Mouse (Mus musculus) layer of hippocampus, adult 18-20 months (tissue): ENCODE measurements at regions not wholly inside any gene's neighbourhood (a gene's known extent, or its start where the extent isn't known, plus 50 kb on each side); places are given as distances from the start of the nearest gene placed in this dataset.
"Not testable (repeated sequence)": the region's sequence is repeated elsewhere in the genome, so short reads cannot be mapped to it uniquely, and the experiment has no call there.

ENCODE experiments used
- DNase-seq, 2 experiments: peaks; one replicate each; pipeline ENCODE4 v3.0.0; 2022; ENCODE audit warnings: low spot score in 2 of 2

DNA sequence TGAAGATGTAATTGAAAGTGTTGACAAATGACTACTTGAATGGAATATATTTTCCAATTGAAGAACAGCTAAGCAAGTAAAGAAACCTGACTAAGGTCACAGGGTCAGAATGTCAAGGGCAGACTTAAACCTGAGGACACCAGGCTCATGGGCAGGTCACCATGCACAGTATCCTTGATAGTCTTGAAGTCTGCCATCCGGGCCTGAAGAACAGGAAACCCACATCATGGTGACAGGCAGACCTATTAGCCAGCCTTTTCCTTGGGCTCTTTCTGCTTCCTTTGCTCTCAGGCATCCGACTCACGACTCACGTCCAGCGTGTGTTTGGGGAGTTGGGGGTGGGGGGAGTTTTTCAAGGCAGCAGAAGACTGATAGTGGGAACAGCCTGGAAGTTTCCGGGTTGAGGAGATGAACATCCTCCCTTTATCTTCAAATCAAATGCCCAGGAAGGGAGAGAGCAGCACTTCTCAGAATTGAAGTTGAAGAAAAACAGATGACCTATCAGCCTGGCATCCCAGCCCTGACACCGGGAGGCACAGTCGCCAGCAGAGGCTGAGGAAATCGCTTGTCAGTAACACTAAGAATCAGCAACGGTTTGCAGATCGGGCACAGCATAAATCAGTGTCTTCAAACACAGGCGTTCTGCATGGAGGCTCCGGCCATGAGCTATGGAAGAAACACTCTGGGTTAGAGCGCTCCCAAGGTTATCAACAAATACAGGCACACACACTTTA lies 163.5 kb downstream of the Opa1 start:
- DNase-seq: no peak

DNA sequence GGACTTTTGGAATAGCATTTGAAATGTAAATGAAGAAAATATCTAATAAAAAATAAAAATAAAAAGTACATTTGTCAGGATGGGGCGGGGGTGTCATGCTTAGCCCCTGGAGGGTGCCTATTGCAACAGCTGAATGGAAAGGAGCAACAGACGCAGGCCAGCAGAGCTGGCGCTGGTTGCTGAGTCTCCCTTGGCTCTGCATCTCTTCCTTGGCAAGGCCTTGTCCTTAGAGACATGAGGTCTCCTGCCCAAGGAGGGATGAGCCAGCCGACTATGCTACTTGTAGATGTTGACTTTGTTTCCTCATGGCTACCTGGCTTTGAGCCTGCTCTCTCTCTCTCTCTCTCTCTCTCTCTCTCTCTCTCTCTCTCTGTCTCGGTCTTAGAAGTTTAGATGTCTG lies 166.4 kb downstream of the Opa1 start:
- no peak for DNase-seq

DNA sequence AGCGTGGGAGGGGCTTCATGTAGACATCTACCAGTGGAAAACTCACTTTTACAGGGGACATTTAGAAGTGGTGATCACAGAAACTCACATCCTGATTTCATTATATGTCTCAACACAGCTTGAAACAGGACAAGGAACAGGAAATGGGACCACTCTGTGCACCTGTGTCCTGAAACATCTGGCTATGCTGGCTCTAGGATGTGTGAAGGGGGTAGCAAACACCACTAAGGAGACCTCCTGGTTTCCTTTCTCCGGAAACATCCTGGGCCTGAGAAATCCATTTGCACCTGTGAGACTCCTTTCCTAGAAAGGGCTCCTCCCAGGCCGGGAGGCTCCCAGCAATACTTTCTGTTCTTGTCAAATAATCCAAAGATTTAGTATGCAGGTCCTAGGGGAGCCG lies 167.1 kb downstream of the Opa1 start:
- no peak for DNase-seq

DNA sequence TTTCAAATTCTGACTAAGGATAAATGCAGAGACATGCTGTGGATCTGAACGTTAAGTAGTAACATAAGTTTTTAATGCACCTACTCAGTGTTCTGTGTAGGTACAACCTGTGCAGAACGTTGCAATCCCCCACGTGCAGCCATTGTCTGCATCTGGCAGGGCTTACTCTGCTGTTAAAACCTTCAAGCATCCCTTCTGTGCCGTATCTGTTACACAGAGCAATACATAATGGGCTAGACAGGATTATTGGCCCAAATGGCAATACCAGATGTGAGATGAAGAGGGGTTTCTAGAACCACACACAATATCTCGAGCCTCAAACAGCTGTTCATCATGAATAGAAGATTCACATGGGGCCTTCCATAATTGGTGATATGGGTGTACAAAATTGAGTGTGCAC lies 170.0 kb downstream of the Opa1 start:
- no peak for DNase-seq

DNA sequence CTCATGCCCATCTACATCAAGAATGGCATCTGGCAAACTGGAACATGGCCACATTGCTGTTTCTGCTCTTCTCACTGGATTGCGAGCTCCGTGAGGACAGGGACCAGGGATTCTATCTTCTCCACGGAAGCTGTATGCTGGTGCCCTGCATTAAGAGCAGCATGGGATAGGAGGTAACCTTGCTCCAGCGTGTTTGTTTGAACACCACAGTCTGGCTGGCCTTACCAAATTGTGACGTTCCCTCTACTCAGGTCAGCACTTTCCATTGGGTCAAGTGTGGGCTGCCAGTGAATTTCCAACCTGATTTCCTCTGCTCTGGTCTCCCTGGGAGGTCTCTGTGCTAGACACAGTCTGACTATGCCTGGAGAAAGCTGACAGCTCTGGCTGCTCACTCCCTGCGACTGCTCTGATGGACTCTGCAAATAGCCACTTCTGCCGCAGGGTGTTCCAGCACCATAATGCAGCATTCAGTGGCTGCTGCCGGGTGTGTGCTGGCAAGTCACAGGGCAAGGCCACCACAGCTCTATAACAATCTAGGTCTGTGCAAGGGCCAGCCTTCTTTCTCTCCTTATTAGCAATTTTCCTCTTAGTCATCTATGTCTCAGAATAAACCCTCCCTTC lies 175.6 kb downstream of the Opa1 start:
- no peak for DNase-seq

DNA sequence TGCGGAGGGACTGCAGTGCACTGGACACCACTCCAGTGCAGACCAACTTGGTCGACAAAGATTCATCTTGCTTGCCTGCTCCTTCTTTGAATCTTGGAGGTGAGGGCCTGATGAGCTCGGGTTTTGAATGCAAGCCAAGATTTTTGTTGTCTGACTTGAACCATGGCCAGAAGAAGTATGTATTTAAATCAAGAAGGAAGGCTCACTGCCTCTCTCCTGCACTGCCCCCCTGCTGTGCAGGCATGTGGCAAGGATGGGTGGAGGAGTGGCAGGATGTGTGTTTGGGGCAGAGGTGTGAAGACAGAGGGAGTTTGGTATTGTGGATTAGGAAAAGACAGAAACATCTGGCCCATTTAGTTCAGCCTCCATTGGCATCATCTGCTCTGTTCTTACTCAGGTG lies 179.1 kb downstream of the Opa1 start:
- no peak for DNase-seq

DNA sequence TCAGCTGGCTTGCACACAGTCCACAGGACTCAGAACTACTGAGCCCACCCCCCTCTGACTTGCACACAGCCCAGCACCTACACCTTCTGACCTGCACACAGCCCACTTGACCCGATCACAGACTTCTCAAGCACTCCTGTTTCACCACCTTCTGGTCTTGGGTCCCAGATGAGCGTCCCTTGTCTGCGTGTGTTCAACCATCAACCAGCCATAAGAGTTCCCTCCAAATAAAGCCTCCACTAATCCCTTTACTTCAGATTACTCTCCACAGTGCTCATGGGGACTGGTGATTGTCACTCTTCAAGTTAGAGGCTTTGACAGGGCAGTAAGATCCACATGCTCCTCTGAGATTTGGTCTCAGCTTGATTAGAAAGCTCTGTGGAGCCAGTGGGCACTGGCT lies 180.3 kb downstream of the Opa1 start:
- no peak for DNase-seq

DNA sequence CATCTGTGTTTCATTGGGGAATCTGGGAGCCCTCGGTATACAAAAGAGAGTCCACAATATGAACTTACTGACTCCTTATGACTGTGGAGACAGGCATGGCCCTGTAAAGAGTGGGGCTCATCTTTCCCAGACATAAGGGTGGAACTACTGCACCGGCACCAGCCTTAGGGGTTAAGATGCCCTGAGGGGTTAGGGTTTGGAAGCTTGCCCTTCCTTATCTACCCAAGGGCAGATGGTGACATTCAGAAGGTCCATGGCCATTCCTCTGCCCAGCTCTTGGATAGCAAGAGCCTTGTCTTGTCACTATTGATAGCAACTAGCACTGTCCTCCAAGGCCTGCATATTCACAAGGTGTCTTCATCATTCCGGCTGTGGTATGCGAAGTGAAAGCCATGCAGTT lies 181.5 kb downstream of the Opa1 start:
- no peak for DNase-seq

DNA sequence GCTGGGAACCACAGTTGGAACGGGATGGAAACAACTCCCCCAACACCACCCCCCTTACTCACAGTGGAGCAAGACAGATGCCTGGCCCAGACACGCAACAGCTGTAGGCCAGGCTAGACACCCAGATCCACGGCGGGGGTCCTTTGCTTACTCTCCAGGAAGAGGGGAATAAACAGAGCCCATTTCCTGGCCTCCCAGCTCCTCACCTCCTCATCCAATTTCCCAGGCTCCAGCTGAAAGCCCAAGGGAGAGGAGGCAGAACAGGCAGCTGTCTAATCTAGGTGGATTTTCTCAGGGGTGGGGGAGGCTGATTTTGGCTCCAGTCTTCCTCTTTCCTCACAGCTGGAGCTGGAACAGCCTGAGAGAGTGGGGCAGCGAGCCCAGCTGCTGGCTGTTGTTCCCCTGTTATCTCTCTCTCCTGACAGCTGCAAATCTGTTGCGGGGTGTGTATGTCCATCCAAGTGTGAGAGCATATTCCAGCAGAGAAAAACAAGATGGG lies 182.7 kb downstream of the Opa1 start:
- no peak for DNase-seq

DNA sequence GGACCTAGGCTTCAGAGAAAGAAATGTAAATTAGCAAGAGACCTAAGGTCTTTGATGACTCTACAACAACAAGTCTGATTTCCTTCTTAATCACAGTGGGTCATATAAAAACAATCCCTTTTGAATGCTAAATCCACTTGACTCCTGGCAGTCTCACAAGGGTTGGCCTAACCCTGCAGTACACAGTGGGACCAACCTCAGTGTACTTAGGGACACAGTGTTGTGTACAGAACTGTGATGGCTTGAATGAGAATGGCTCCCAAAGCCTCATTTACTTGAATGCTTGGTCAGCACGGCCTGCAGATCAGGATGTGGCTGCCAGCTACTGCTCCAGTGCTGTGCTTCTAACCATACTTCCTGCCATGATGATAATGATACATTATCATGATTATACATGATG lies 185.2 kb downstream of the Opa1 start:
- no peak for DNase-seq

DNA sequence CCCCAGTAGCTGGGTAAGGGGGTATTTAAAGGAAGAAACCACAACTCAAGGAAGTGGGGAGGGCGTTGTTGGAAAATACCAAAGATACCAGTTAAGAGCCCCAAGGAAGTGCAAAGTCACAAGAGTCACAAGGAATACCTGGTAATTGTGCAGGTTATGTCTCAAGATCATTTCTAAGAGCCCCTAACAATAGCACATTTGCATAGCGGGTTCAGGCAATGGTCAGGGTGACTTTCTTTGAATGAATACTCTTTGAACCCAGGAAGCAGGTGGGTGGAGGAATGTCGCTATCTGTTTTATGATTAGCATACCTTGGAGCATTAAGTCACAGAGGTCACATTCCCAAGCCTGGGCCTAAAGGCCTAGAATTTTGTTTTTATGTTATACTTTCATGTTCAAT lies 186.7 kb downstream of the Opa1 start:
- not testable (repeated sequence) for DNase-seq

DNA sequence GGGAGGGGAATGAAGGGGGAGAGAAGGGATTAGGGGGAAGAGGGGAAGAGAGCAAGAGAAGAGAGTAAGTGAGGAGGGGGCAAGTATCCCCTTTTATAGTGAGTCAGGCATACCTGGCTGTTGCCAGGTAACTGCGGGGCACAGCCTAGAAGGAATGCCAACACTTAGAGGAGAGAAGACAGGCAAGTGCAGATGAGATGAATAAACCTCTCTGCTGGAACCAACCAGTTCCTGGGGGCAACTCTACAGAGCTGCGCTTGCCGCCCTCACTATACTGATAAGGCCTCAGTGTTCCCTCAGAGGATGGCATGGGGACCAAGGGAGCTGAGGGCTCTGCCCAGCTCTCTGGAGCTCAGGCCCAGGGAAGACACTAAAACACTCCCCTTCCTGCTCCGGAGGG lies 192.2 kb downstream of the Opa1 start:
- DNase-seq: no peak

DNA sequence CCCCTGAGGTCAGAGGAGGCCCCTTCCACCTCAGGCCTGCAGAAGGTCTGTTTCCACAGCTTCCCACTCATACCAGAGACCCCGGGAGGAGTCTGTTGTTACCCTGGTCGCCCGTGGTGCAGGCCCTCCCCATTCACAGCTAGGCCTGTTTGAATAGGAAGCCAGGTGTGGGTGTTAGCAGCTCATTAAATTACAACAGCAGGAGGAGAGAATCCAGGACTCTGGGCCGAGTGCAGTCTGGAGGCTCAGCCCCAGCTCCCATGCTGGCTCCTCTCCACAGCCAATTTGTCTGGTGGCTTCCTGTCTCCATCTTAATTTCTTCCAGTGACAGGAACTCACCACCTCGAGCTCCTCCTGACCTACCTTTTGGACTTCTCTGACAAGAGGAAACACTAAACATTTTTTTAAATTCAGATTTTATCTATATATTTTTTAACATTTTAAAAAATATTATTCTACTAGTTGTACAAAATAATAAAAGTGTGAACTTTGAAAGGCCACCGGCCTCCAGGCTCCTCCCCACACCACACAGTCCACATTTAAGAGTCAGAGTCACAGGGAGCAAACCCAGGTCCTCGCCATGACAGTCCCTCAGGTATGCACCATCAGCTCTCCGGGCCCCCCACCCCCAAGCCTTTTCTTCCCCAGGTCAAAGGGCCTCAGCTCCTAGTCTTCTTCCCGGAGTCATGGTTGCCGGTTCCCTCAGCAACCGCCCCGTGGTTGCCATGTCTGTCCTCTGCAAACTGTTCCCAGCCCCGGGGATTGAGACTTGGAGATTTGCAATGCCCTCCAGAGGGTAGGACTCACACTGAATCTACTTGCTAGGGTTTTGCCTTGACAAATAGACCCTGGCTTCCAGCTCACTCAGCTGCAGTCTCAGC lies 192.8 kb downstream of the Opa1 start:
- no peak for DNase-seq

DNA sequence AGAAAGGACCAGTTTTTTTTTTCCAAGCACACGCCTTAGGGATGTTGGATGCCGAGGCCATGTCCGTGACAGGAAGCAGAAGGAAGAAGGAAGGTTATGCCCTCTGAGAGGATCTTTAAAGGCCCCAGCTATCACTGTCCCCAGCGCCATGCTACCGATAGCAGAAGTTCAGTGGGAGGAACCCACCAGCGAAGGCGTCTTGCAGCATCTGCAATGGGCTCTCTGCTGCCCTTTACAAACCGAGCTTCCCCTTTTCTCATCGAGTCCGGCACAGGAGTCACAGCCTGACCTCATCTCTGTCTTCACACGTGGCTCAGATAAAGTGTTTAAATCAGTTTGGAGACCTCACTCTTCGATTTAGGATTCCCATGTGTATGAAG lies 193.5 kb downstream of the Opa1 start:
- DNase-seq: no peak

DNA sequence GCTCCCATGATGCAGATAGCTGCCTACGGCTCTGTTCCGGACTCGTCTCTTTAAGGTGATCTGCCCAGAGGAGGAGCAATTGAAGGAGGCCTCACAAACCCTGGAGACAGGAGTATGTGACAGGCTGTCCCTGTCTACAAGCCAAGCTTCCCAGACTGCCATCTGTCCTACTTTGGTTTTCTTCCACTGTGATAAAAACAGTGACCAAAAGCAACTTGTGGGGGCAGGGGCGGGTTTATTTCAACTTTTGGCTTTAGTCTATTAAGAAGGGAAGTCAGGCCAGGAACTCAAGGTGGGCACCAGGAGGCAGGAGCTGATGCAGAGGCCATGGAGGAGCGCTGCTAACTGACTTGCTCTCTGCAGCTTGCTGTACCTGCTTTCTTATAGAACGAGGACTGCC lies 193.9 kb downstream of the Opa1 start:
- peak; percentile 26 to 59 for DNase-seq

DNA sequence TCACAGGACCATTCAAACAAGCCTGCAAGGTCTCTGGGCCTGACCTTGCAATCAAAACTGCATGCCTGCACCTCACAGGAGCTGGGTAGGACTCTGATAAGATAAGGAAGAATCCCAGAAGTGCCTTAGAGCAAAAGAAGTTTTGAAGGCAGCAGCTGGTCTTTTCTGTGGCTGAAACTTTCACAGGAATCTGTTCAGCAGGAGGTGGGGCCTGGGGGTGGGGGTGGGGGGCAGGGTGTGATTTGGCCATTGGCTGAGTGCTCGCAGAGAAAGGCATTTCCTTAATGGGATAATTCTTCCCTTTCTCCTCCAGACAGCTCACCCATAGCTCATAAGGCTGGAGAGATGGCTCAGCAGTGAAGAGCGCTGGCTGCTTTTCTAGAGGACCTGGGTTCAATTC lies 195.8 kb downstream of the Opa1 start:
- DNase-seq: no peak

DNA sequence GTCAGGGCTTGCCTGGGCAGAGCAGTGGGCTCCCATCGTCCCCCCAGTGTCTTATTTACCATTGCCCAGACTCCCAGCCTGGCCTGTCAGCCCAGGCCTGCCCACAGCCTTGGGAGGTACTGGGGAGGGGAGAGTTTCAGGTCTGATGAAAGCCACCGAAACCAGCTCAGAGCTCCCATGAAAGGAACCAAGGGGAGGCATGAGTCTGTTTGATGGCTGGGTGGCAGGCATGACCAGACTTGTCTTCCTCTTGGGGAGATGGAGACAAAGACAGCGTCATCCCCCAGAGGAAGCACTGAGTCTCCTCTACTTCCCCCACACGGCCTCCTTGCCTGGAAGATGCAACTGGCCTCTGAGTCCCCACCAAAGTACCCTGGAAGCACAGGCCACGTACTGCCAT lies 196.7 kb downstream of the Opa1 start:
- no peak for DNase-seq

DNA sequence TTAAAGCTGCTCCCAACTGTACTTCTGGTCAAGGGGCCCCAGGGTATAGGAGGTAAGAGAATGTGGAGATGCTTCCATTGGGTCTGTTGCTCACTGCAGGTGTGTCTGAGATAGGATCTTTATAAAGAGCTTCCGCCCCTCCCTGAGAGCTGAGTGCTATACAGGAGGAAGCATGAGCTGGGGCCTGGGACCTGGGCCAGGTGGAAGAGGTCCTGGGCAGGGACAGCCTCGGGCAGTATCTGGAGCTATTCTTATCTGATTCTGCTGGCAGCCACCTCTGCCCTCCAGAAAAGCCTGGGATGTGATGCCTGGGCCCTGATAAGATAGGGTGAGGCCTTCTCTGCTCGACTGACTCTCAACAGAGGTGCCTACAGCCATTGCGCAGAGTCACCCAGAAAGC lies 203.3 kb downstream of the Opa1 start:
- DNase-seq: no peak

DNA sequence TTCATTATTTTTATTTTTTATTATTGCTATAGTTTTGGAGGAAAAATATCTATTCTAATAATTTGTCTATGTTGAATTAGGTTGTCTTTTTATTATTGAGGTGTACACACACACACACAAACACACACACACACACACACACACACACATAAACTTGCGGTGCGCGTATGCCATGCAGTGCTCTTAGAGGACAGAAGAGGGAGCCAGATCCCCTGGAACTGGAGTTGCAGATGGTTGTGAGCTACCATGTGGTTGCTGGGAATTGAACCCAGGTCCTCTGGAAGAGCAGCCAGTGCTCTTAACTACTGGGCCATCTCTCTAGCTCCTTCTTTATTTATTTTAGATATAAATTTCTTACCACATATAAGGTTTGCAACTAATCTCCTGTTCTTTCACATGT lies 206.0 kb downstream of the Opa1 start:
- no peak for DNase-seq

DNA sequence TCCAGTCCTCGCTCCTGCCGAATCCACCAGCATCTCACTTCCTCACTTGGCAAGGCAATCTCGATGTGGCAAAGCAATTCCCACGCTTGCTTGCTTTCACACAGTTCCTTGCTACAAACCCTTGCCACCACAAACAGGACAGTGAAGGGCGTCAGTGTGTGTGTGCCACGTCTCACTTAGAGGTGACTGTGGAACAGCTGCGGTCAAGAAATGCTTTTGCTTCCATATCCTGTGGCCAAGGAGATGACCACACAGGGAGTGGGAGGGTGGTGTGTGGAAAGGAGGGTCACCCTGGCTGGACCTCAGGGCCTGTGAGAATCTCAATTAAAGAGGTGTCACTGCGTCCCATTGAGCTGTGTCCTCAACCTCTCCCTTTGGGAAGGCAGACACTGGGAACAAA lies 207.4 kb downstream of the Opa1 start:
- no peak for DNase-seq

DNA sequence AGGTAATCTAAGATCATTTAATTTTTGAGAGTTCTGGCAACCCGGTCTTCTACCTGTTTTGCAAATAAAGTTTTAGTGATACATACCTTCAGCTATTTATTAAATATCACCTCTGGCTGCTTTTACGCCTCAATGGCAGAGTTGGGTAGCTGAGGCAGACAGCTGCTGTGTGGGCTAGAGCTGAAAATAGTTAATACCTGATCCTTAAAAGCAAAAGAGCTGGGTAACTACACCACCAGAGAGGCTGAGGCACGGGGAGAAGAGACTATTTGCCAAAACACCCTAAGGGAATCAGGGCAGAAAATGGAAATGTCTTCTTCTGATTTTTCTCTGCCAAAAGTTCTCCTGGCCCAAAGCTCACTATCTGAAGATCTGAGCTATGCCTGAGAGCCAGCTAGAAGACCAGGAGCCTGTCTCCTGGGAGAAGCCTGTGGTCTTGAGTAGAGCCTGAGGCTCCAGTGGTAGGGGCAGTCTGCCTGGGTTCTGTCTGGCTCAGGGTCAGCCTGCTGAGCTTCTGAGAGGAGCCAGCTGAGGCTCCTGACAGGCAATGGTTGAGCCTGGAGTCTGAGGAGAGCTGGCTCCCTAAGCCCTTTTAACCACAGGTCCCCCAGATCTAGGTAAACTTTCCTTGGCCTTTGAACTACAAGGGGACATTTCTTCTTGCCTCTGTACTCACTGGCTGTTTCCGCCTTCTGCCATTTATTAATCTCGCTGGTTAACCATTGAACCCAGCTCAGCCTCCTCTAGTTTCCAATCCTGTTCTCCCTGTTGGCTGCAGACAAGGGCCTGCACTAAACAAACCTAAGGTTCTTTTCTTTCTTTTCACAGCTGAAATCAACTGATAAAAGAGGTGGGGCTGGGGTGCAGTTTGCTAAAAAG lies 208.7 kb downstream of the Opa1 start:
- no peak for DNase-seq
